Mouse (Mus musculus) central nervous system, embryonic 18 days (tissue): ENCODE data around the gene Ethe1. TPM values are rescaled to one million over a fixed set of nuclear protein-coding genes. Genes with fewer than 3 reads are reported as not detected.

Experiments
- polyA plus RNA-seq: library from polyadenylated mRNA; depleted of rRNA; stranded (reverse); fragments of >200 nt; gene quantifications from 2 replicates; pipeline ENCODE4 v1.2.3, GENCODE M21; 2012; rRNA removed

The Ethe1 gene
- 25.1 and 27.8 TPM in 2 replicates for polyA plus RNA-seq

DNA sequence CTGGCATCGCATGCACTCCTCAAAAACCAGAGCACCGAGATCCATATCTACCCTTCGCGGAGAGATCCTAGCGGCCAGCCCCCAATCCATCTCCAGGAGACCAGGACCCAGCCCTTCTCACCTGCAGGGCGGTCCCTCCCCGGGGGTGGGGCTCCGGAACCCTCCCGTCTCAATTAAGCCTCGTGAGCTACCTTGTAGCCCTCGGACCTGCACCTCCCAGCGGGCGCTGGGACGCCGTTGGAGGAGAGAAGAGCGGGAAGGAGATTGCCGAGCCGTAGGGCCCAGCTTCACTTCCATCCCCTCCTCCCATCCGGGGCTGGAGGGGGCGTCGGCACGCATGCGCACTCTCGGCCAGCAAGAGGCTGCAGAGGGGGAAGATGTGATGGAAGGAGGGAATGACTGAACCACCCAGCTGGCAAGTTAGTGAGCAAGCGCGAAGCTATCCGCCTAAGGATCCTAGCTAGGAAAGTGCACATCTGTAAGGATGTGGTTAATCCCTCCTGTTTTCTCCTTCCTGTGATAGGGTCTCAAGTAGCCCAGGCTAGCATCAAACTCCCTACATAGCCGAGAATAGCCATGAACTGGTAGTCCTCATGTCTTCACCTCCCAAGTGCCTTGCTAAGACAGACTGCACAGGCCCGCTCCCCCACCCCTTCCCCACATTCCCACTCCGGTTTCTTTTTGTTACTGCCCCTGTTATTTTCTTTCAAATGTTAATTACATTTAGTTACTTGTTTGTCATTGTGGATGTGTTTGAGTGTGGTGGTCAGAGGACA lies at the start of gene Ethe1, which contains the start of gene Zfp575:
Gene Ethe1 (plus strand): TSS at position 214 of the 776 bp plus-strand sequence.
Gene Zfp575 (minus strand): TSS at position 312 of the 776 bp plus-strand sequence.

GRCm38 (mm10) chr7:24546068-24546614 lies 41.2 kb upstream of the Ethe1 start, which contains the start of the genes Pinlyp and Xrcc1:
TSS of gene Pinlyp (minus strand) at chr7:24546118.
TSS of gene Xrcc1 (plus strand) at chr7:24546289.

GRCm38 (mm10) chr7:24610144-24610878 lies 23.0 kb downstream of the Ethe1 start, which contains the start of gene Phldb3:
TSS of gene Phldb3 (plus strand) at chr7:24610763.

GRCm38 (mm10) chr7:24636264-24636663 lies 48.9 kb downstream of the Ethe1 start, which contains the start of gene Lypd3:
TSS of gene Lypd3 (plus strand) at chr7:24636550.

Other genes with a start within 250 kb of the Ethe1 start
- 0.03 and 0.09 TPM in 2 replicates for gene Lypd5, start 238.3 kb upstream of the Ethe1 start, polyA plus RNA-seq
- 1.1 and 1.7 TPM in 2 replicates for gene Kcnn4, start 217.3 kb upstream of the Ethe1 start, polyA plus RNA-seq
- 51.8 and 59.2 TPM in 2 replicates for gene Smg9, start 187.9 kb upstream of the Ethe1 start, polyA plus RNA-seq
- 0.03 TPM in 1 of 2 replicates, not detected in the other for gene Irgc1, start 135.2 kb upstream of the Ethe1 start, polyA plus RNA-seq
- gene Plaur, start 125.1 kb upstream of the Ethe1 start, polyA plus RNA-seq: 2.1 and 2.9 TPM in 2 replicates
- gene Cadm4, start 105.5 kb upstream of the Ethe1 start, polyA plus RNA-seq: 224 and 262 TPM in 2 replicates
- gene Zfp428, start 80.5 kb upstream of the Ethe1 start, polyA plus RNA-seq: 251 and 296 TPM in 2 replicates
- gene AC161166.1, start 75.1 kb upstream of the Ethe1 start, polyA plus RNA-seq: not detected in 2 replicates
- gene Irgq, start 56.9 kb upstream of the Ethe1 start, polyA plus RNA-seq: 49.9 and 58.8 TPM in 2 replicates
- gene Pinlyp, start 41.4 kb upstream of the Ethe1 start, polyA plus RNA-seq: 0.35 and 0.45 TPM in 2 replicates
- gene Xrcc1, start 41.3 kb upstream of the Ethe1 start, polyA plus RNA-seq: 55.1 and 55.5 TPM in 2 replicates
- gene Zfp575, start 98 bp downstream of the Ethe1 start, polyA plus RNA-seq: 6.4 and 9.3 TPM in 2 replicates
- gene Phldb3, start 23.2 kb downstream of the Ethe1 start, polyA plus RNA-seq: 0.12 and 0.34 TPM in 2 replicates
- 0.72 and 3.7 TPM in 2 replicates for gene Lypd3, start 49.0 kb downstream of the Ethe1 start, polyA plus RNA-seq
- not detected in 2 replicates for gene Tex101, start 89.1 kb downstream of the Ethe1 start, polyA plus RNA-seq
- gene BC049730, start 121.7 kb downstream of the Ethe1 start, polyA plus RNA-seq: not detected in 2 replicates
- gene Gm4763, start 139.4 kb downstream of the Ethe1 start, polyA plus RNA-seq: not detected in 2 replicates
- gene Cd177, start 172.8 kb downstream of the Ethe1 start, polyA plus RNA-seq: 0.18 and 0.32 TPM in 2 replicates
- gene Ceacam10, start 189.7 kb downstream of the Ethe1 start, polyA plus RNA-seq: 0.20 and 0.23 TPM in 2 replicates